Mouse (Mus musculus) neural tube, embryonic 11.5 days (tissue): ENCODE data around the gene Tchhl1. TPM values are rescaled to one million over a fixed set of nuclear protein-coding genes. Genes with fewer than 3 reads are reported as not detected.

Experiments used
- ATAC-seq: fragments of 200-750 bp; cut with Nextera tagmentation; 2 replicates; pipeline ENCODE4 v1.8.0; 2017; ENCODE audit warnings: moderate number of reproducible peaks, mild to moderate bottlenecking, moderate TSS enrichment, moderate library complexity; ENCODE audit not compliant: insufficient read depth, low FRiP score, low TSS enrichment
- DNase-seq: peaks from one replicate; pipeline ENCODE4 v3.0.0-alpha.2; 2015; ENCODE audit warnings: low spot score
- H3K27ac ChIP-seq: fragments of 300-500 bp; sonication (generic); 2 replicates; pipeline ENCODE4 v1.5.1; 2014; ENCODE audit warnings: low read depth, mild to moderate bottlenecking, low read length
- H3K27me3 ChIP-seq: fragments of 300-500 bp; sonication (generic); 2 replicates; pipeline ENCODE4 v1.6.1; 2014; ENCODE audit warnings: mild to moderate bottlenecking, low read length, mixed read lengths; ENCODE audit not compliant: control insufficient read depth, insufficient read depth
- H3K36me3 ChIP-seq: fragments of 300-500 bp; sonication (generic); 2 replicates; pipeline ENCODE4 v1.6.1; 2014; ENCODE audit warnings: mild to moderate bottlenecking, low read length, moderate library complexity, mixed read lengths; ENCODE audit not compliant: control insufficient read depth, insufficient read depth
- H3K4me1 ChIP-seq: fragments of 300-500 bp; sonication (generic); 2 replicates; pipeline ENCODE4 v1.6.1; 2014; ENCODE audit warnings: low read length, mixed read lengths; ENCODE audit not compliant: control insufficient read depth, insufficient read depth
- H3K4me2 ChIP-seq: fragments of 300-500 bp; sonication (generic); 2 replicates; pipeline ENCODE4 v1.6.1; 2014; ENCODE audit warnings: low read depth, mild to moderate bottlenecking, moderate library complexity
- H3K4me3 ChIP-seq: fragments of 300-500 bp; sonication (generic); 2 replicates; pipeline ENCODE4 v1.5.1; 2014; ENCODE audit warnings: low read depth, low read length
- H3K9ac ChIP-seq: fragments of 300-500 bp; sonication (generic); 2 replicates; pipeline ENCODE4 v1.6.1; 2014; ENCODE audit warnings: mild to moderate bottlenecking, low read length
- H3K9me3 ChIP-seq: fragments of 300-500 bp; sonication (generic); 2 replicates; pipeline ENCODE4 v1.6.1; 2016; ENCODE audit warnings: low read length; ENCODE audit not compliant: control insufficient read depth
- WGBS: fragments of 180-500 bp; shearing (Covaris S2); extraction: QIAGEN DNeasy Blood & Tissue Kit; methylation state at CpG from one replicate; pipeline ENCODE4 v1.1.7; 2014; 5-methylcytosine and 5-hydroxymethylcytosine counted together
- polyA plus RNA-seq: library from polyadenylated mRNA; unstranded; fragments of >200 nt; fragmentation: Nextera tagmentation; extraction: Ambion mirVana; gene quantifications from 2 replicates; pipeline ENCODE4 v1.2.1, GENCODE M21; 2014

Gene Tchhl1
- polyA plus RNA-seq, 1 experiment from 2014 or later, result not detected

GRCm38 (mm10) chr3:93447138-93447841 is 21.3 kb upstream of the Tchhl1 start:
- peak overlapping the region; percentile 44 for H3K9ac ChIP-seq
- H3K27ac ChIP-seq, result no peak overlapping the region
- peaks cover 5% of the 10 kb centered on the region; the same call in 1 of the 2 replicates for H3K4me1 ChIP-seq
- ATAC-seq (peak; percentile 42), DNase-seq (peak; percentile 80)
- H3K4me3 ChIP-seq, result peak overlapping the region; percentile 39
- peak overlapping the region; percentile 86 for H3K4me2 ChIP-seq
- peaks cover 31% of the 10 kb centered on the region for H3K27me3 ChIP-seq
- no peaks in the 10 kb centered on the region for H3K9me3 ChIP-seq
- under 1% methylated on average over 59 of the region's 59 CpGs for WGBS
- H3K36me3 ChIP-seq, result no peaks in the 10 kb centered on the region

DNA sequence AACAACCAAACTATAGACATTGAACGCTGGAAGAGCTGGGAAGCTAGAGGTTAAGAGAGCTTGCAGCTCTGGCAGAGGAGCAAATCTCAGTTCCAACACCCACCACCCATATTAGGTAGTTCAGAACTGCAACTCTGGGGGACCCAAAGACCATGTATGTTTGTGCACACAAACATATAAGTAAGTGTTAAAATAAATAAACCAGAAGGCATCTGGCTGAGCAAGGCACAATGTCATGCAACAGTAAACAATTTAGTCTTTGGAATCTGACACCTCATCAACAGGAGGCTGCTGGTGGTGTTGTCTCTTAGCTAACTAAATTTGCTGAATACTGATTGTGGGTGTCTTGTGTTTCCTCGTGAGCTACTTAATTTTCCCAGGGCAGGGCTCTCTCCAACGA is 2.0 kb upstream of the Tchhl1 start:
- H3K4me2 ChIP-seq, result no peak overlapping the region
- DNase-seq (no peak), ATAC-seq (no peak)
- no peaks in the 10 kb centered on the region for H3K36me3 ChIP-seq
- WGBS, result 79% methylated on average over 3 of the region's 3 CpGs
- no peak overlapping the region for H3K4me3 ChIP-seq
- no peaks in the 10 kb centered on the region for H3K9me3 ChIP-seq
- no peaks in the 10 kb centered on the region for H3K27me3 ChIP-seq
- no peak overlapping the region for H3K9ac ChIP-seq
- H3K27ac ChIP-seq, result no peak overlapping the region
- H3K4me1 ChIP-seq, result no peaks in the 10 kb centered on the region

GRCm38 (mm10) chr3:93467130-93467529 is 1.4 kb upstream of the Tchhl1 start:
- H3K27me3 ChIP-seq, result no peaks in the 10 kb centered on the region
- H3K27ac ChIP-seq, result no peak overlapping the region
- H3K4me1 ChIP-seq, result no peaks in the 10 kb centered on the region
- H3K9ac ChIP-seq, result no peak overlapping the region
- no peak overlapping the region for H3K4me3 ChIP-seq
- DNase-seq (no peak), ATAC-seq (no peak)
- 89% methylated on average over 4 of the region's 4 CpGs for WGBS
- no peak overlapping the region for H3K4me2 ChIP-seq
- H3K36me3 ChIP-seq, result no peaks in the 10 kb centered on the region
- H3K9me3 ChIP-seq, result no peaks in the 10 kb centered on the region

- no peak for ATAC-seq
- 81% methylated on average over 3 of the region's 3 CpGs for WGBS
- DNase-seq, result no peak
- Histone ChIP-seq H3K9ac (no peak overlapping the region), H3K4me3 (no peak overlapping the region), H3K4me1 (no peaks in the 10 kb centered on the region), H3K36me3 (no peaks in the 10 kb centered on the region), H3K27me3 (no peaks in the 10 kb centered on the region), H3K27ac (no peak overlapping the region), H3K9me3 (no peaks in the 10 kb centered on the region), H3K4me2 (no peak overlapping the region)
Observed at GRCm38 (mm10) chr3:93469629-93470028, 1.1 kb downstream of the Tchhl1 start.

- Histone ChIP-seq H3K9ac (no peak overlapping the region), H3K36me3 (no peaks in the 10 kb centered on the region), H3K4me2 (no peak overlapping the region), H3K9me3 (no peaks in the 10 kb centered on the region), H3K4me3 (no peak overlapping the region), H3K4me1 (no peaks in the 10 kb centered on the region), H3K27ac (no peak overlapping the region), H3K27me3 (no peaks in the 10 kb centered on the region)
- WGBS, result 98% methylated on average over 1 of the region's 1 CpGs
- DNase-seq (no peak), ATAC-seq (no peak)
Observed at GRCm38 (mm10) chr3:93480053-93480452, 11.5 kb downstream of the Tchhl1 start.

- no peak overlapping the region for H3K9ac ChIP-seq
- no peaks in the 10 kb centered on the region for H3K27me3 ChIP-seq
- H3K9me3 ChIP-seq, result no peaks in the 10 kb centered on the region
- no peak overlapping the region for H3K4me3 ChIP-seq
- no peaks in the 10 kb centered on the region for H3K4me1 ChIP-seq
- no peaks in the 10 kb centered on the region for H3K36me3 ChIP-seq
- DNase-seq (no peak), ATAC-seq (no peak)
- H3K27ac ChIP-seq, result no peak overlapping the region
- H3K4me2 ChIP-seq, result no peak overlapping the region
- WGBS, result 61% methylated on average over 2 of the region's 2 CpGs
Observed at GRCm38 (mm10) chr3:93481982-93482616, 13.5 kb downstream of the Tchhl1 start.

DNA sequence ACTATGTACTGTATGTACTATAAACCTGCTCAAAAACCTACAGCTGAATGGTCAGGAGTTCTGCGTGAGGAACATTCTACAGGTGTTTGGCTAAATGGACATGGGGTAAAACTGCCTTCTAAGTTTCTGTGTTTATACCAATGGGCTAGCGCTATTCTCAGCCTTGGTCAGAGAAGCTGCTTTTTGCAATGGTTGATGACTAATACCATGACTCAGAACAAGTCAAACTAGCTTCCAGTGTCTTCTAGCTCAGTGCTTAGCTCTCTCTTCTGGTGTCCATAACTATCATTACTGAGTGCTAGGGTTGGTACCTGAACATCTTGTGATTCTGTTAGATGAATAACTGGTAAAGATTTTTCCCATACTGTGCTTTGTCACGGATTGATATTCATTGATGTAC is 17.1 kb downstream of the Tchhl1 start:
- no peak overlapping the region for H3K4me2 ChIP-seq
- no peak overlapping the region for H3K4me3 ChIP-seq
- 93% methylated on average over 3 of the region's 3 CpGs for WGBS
- ATAC-seq, result no peak
- H3K9ac ChIP-seq, result no peak overlapping the region
- H3K4me1 ChIP-seq, result no peaks in the 10 kb centered on the region
- H3K27me3 ChIP-seq, result no peaks in the 10 kb centered on the region
- no peaks in the 10 kb centered on the region for H3K36me3 ChIP-seq
- H3K9me3 ChIP-seq, result no peaks in the 10 kb centered on the region
- no peak for DNase-seq
- H3K27ac ChIP-seq, result no peak overlapping the region

DNA sequence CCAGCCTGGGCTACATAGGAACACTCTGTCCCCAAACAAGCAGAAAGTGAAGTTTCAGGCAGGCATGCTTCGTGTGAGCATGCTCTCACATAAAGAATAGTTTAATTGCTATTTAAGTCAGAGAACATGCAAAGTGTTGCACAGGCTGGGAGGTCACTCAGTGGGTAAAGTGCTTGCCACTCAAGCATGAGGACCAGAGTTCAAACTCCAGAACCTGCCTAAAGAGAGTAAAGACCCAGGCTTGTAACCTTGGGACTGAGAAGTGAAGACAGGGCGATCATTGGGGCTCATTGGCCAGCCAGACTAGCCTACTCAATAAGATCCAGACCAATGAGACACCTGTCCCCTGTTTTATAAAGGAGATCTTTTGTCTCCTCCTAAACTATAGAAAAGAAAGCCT is 20.0 kb downstream of the Tchhl1 start:
- H3K9ac ChIP-seq, result no peak overlapping the region
- no peak for DNase-seq
- H3K36me3 ChIP-seq, result no peaks in the 10 kb centered on the region
- ATAC-seq, result no peak
- 85% methylated on average over 2 of the region's 2 CpGs for WGBS
- no peaks in the 10 kb centered on the region for H3K27me3 ChIP-seq
- no peaks in the 10 kb centered on the region for H3K4me1 ChIP-seq
- H3K9me3 ChIP-seq, result no peaks in the 10 kb centered on the region
- H3K4me3 ChIP-seq, result no peak overlapping the region
- no peak overlapping the region for H3K4me2 ChIP-seq
- H3K27ac ChIP-seq, result no peak overlapping the region

- H3K36me3 ChIP-seq, result no peaks in the 10 kb centered on the region
- ATAC-seq, result no peak
- no peak overlapping the region for H3K4me2 ChIP-seq
- no peaks in the 10 kb centered on the region for H3K9me3 ChIP-seq
- no peak overlapping the region for H3K9ac ChIP-seq
- WGBS, result 76% methylated on average over 3 of the region's 3 CpGs
- no peak for DNase-seq
- no peaks in the 10 kb centered on the region for H3K4me1 ChIP-seq
- H3K27me3 ChIP-seq, result no peaks in the 10 kb centered on the region
- no peak overlapping the region for H3K27ac ChIP-seq
- H3K4me3 ChIP-seq, result no peak overlapping the region
Observed at GRCm38 (mm10) chr3:93492176-93492575, 23.6 kb downstream of the Tchhl1 start.
